Mouse (Mus musculus): ENCODE data around the gene Olfr830.
"Not testable (repeated sequence)": the region's sequence is repeated elsewhere in the genome, so short reads cannot be mapped to it uniquely, and the experiment has no call there.

Gene Olfr830

GRCm38 (mm10) chr9:18874393-18874792 is at the start of gene Olfr830:
Gene Olfr830, plus strand, starts transcription at chr9:18874693.
- no peak for DNase-seq (ENCODE audit: low spot score in 2 of 2)

GRCm38 (mm10) chr9:18854633-18855032 is 19.9 kb upstream of the Olfr830 start, which contains the start of gene Olfr829:
Gene Olfr829, plus strand, starts transcription at chr9:18854933.
- DNase-seq (ENCODE audit: low spot score in 2 of 2) = no peak

DNA sequence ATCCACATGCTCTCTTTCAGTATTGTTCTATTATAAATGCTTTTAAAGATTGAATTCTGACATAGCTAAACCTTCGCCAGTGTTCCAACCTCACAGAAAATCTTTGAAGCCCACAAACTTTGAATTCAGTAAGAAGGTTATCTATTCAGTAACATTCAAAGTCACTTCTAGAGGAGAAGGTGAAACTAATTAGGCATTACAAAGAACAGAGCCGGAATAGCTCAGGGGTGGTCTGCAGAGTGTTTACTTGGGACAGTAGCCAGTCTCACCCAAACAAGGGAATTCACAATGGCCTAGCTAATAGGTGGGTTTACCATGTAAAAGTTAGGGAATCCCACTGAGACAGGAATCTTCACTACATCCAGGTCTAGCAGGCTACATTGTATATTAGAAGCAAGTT is 33.2 kb downstream of the Olfr830 start:
- not testable (repeated sequence) for DNase-seq (ENCODE audit: low spot score in 2 of 2)

GRCm38 (mm10) chr9:18927921-18928320 is 53.4 kb downstream of the Olfr830 start:
- not testable (repeated sequence) for DNase-seq (ENCODE audit: low spot score in 2 of 2)
